Mouse (Mus musculus) spleen, adult 2 months (tissue): Measurements from ENCODE around the gene Gm38431. TPM values are rescaled to one million over a fixed set of nuclear protein-coding genes. Genes with fewer than 3 reads are reported as not detected.

ENCODE experiments used
- DNase-seq, 2 experiments: peaks; one replicate each; pipeline versions ENCODE4 v3.0.0 to v3.0.0-alpha.2; 2012 to 2021; ENCODE audit warnings: low spot score in 2 of 2, low read depth in 1 of 2
- H3K27ac ChIP-seq: fragments of 200-500 bp; 2 replicates; pipeline ENCODE4 v1.5.1; 2012; ENCODE audit warnings: low read length, inconsistent platforms; ENCODE audit not compliant: insufficient read depth
- H3K27me3 ChIP-seq: fragments of 200-500 bp; 2 replicates; pipeline ENCODE4 v1.6.1; 2012; ENCODE audit warnings: mild to moderate bottlenecking, moderate library complexity, low read length, inconsistent platforms; ENCODE audit not compliant: control insufficient read depth, insufficient read depth
- H3K36me3 ChIP-seq: fragments of 200-500 bp; 2 replicates; pipeline ENCODE4 v1.6.1; 2012; ENCODE audit warnings: mild to moderate bottlenecking, low read length, inconsistent platforms; ENCODE audit not compliant: control insufficient read depth, insufficient read depth
- H3K4me1 ChIP-seq: fragments of 200-500 bp; 2 replicates; pipeline ENCODE4 v1.6.1; 2011; ENCODE audit warnings: inconsistent platforms; ENCODE audit not compliant: control insufficient read depth, insufficient read depth, insufficient read length
- H3K4me3 ChIP-seq: fragments of 200-500 bp; 2 replicates; pipeline ENCODE4 v1.5.1; 2011; ENCODE audit warnings: mild to moderate bottlenecking, inconsistent platforms; ENCODE audit not compliant: insufficient read depth, insufficient read length; ENCODE audit errors: extremely low read depth
- CTCF ChIP-seq: fragments of 200-500 bp; IDR thresholded peaks from 2 replicates; pipeline ENCODE4 v1.5.1; 2011; ENCODE audit warnings: mild to moderate bottlenecking, inconsistent platforms; ENCODE audit not compliant: insufficient read depth, insufficient read length, insufficient replicate concordance; ENCODE audit errors: extremely low read depth
- POLR2A ChIP-seq: fragments of 200-500 bp; IDR thresholded peaks from 2 replicates; pipeline ENCODE4 v1.6.1; 2011; ENCODE audit warnings: low read depth, low read length, inconsistent platforms
- WGBS: fragments of 180-500 bp; shearing (Covaris S2); methylation state at CpG from one replicate; pipeline ENCODE4 v1.1.7; 2018; 5-methylcytosine and 5-hydroxymethylcytosine counted together
- polyA plus RNA-seq: library from polyadenylated mRNA; depleted of rRNA; stranded (reverse); fragments of >200 nt; gene quantifications from 2 replicates; pipeline ENCODE4 v1.2.3, GENCODE M21; 2012

The Gm38431 gene
- polyA plus RNA-seq, 1 experiment, result 5.2 TPM

DNA sequence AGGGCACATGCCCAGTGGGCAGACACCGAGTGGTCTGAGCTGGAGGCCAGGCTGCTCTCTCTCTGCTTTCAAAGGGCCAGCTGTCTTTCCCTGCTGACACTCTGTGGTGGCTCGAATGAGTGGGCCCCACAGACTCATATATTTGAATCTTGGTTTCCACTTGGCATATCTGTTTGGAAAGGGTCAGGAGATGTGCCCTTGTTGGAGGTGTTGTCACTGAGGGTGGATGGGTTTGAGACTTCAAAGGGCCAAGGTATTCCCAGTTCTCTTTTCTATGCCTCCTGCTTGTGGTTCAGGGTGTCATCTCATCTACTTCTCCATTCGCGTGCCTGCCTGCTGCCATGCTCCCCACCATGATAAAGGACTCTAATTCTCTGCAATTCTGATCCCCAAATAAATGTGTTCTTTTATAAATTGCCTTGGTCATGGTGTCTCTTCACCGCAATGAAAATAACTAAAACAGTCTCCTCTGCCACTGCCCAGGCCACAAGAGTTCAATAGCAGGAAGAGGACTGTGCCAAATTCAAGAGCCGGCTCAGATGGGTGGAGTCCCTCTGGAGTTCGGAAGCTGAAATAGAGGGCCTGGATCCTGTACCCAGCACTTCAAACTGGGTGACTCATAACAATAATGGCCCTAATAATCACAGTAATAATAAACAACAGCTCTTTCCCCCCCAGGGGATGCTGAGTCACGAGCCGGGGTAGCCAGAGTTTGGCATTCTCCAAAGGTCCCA is 43.0 kb upstream of the Gm38431 start:
- Histone ChIP-seq H3K36me3 (peaks cover 5% of the 10 kb centered on the region), H3K4me3 (no peak overlapping the region), H3K27ac (peak overlapping the region; percentile 36; the same call in 1 of the 2 replicates), H3K4me1 (peaks cover 33% of the 10 kb centered on the region), H3K27me3 (no peaks in the 10 kb centered on the region)
- WGBS, result 63% methylated on average over 9 of the region's 9 CpGs
- no peak for DNase-seq
- TF ChIP-seq CTCF (no peak), POLR2A (no peak)

GRCm38 (mm10) chr9:21133064-21133707 is 41.4 kb upstream of the Gm38431 start:
- DNase-seq, result no peak
- peak overlapping the region; percentile 21; the same call in 1 of the 2 replicates for H3K27ac ChIP-seq
- peaks cover 33% of the 10 kb centered on the region for H3K4me1 ChIP-seq
- no peak overlapping the region for H3K4me3 ChIP-seq
- H3K36me3 ChIP-seq, result no peaks in the 10 kb centered on the region
- no peak for TF ChIP-seq CTCF
- TF ChIP-seq POLR2A, result no peak
- WGBS, result 14% methylated on average over 9 of the region's 9 CpGs
- H3K27me3 ChIP-seq, result no peaks in the 10 kb centered on the region

GRCm38 (mm10) chr9:21132102-21132775 is 40.4 kb upstream of the Gm38431 start:
- DNase-seq, result no peak
- peaks cover 33% of the 10 kb centered on the region for H3K4me1 ChIP-seq
- no peaks in the 10 kb centered on the region; the same call in 1 of the 2 replicates for H3K36me3 ChIP-seq
- H3K27me3 ChIP-seq, result no peaks in the 10 kb centered on the region
- H3K4me3 ChIP-seq, result no peak overlapping the region
- 58% methylated on average over 12 of the region's 12 CpGs for WGBS
- no peak overlapping the region for H3K27ac ChIP-seq
- TF ChIP-seq POLR2A (no peak), CTCF (no peak)

- peak; percentile 90 to 92 for DNase-seq
- H3K36me3 ChIP-seq, result peaks cover 6% of the 10 kb centered on the region
- H3K27ac ChIP-seq, result peak within 1 kb of the TSS; percentile 68
- no peaks in the 10 kb centered on the region for H3K27me3 ChIP-seq
- peaks cover 26% of the 10 kb centered on the region for H3K4me1 ChIP-seq
- TF ChIP-seq POLR2A, result peak; percentile 84
- no peak for TF ChIP-seq CTCF
- 6% methylated on average over 37 of the region's 37 CpGs for WGBS
- H3K4me3 ChIP-seq, result peak within 1 kb of the TSS; percentile 84
Observed at GRCm38 (mm10) chr9:21131059-21131956, 39.5 kb upstream of the Gm38431 start, which contains the start of gene Tyk2. TSS of gene Tyk2 (minus strand) at chr9:21131243.

DNA sequence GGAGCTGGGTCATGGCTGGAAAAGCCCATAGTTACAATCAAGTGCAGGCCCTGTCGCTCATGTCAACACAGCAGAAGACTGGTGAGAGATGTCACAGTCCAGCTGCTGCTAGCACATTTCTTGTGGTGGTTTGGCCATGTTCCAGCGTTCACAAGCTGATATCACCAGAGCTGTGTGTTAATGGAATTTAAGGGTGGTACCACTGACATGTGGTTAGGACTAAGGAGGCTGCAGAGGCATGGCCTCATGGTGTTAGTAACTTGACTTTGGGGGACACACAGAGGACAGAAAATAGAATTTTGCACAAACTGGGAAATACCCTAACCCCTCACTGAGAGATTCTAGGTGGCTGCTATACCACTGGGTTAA is 34.4 kb upstream of the Gm38431 start:
- WGBS, result 28% methylated on average over 2 of the region's 2 CpGs
- Histone ChIP-seq H3K27me3 (no peaks in the 10 kb centered on the region), H3K36me3 (peaks cover 26% of the 10 kb centered on the region), H3K4me1 (no peaks in the 10 kb centered on the region), H3K4me3 (no peak overlapping the region), H3K27ac (peak overlapping the region; percentile 5; the same call in 1 of the 2 replicates)
- no peak for DNase-seq
- no peak for TF ChIP-seq CTCF
- TF ChIP-seq POLR2A, result no peak
